Mouse (Mus musculus): ENCODE measurements at regions not wholly inside any gene's neighbourhood (a gene's known extent, or its start where the extent isn't known, plus 50 kb on each side); places are given as distances from the start of the nearest gene placed in this dataset.

GRCm38 (mm10) chr10:112863808-112864207, 65.0 kb downstream of the Atxn7l3b start:
- Histone ChIP-seq H3K36me3 (ENCODE audit: control insufficient read depth, insufficient read depth) (no peaks in the 10 kb centered on the region), H3K27me3 (ENCODE audit: control insufficient read depth, insufficient read depth, insufficient read length) (no peaks in the 10 kb centered on the region), H3ac (ENCODE audit: control insufficient read depth, insufficient read length, low read depth) (no peak overlapping the region), H3K79me2 (ENCODE audit: control insufficient read depth, insufficient read depth) (no peaks in the 10 kb centered on the region), H3K4me3 (ENCODE audit: insufficient read depth, poor library complexity, severe bottlenecking) (no peak overlapping the region), H3K79me3 (ENCODE audit: low read depth) (no peaks in the 10 kb centered on the region)
- TF ChIP-seq USF1 (IDR thresholded peaks at IDR 0.05; ENCODE audit: low read depth) (no peak), MYOG (IDR thresholded peaks at IDR 0.05; ENCODE audit: control insufficient read depth, extremely low read depth, insufficient read length) (no peak), MAX (IDR thresholded peaks at IDR 0.05) (no peak), CTCF (IDR thresholded peaks at IDR 0.05; ENCODE audit: control insufficient read depth, insufficient read depth, insufficient read length) (no peak), CEBPB (IDR thresholded peaks at IDR 0.05; ENCODE audit: low read depth) (no peak), MYOD1 (IDR thresholded peaks at IDR 0.05; ENCODE audit: control insufficient read depth, insufficient read length, low read depth) (no peak), FOSL1 (IDR thresholded peaks at IDR 0.05; ENCODE audit: insufficient read depth, low read length, poor library complexity, severe bottlenecking) (no peak)

GRCm38 (mm10) chr10:112863375-112863774, 65.4 kb downstream of the Atxn7l3b start:
- Histone ChIP-seq H3ac (ENCODE audit: control insufficient read depth, insufficient read length, low read depth) (no peak overlapping the region), H3K36me3 (ENCODE audit: control insufficient read depth, insufficient read depth) (no peaks in the 10 kb centered on the region), H3K79me2 (ENCODE audit: control insufficient read depth, insufficient read depth) (no peaks in the 10 kb centered on the region), H3K27me3 (ENCODE audit: control insufficient read depth, insufficient read depth, insufficient read length) (no peaks in the 10 kb centered on the region), H3K4me3 (ENCODE audit: insufficient read depth, poor library complexity, severe bottlenecking) (no peak overlapping the region), H3K79me3 (ENCODE audit: low read depth) (no peaks in the 10 kb centered on the region)
- TF ChIP-seq MYOG (IDR thresholded peaks at IDR 0.05; ENCODE audit: control insufficient read depth, extremely low read depth, insufficient read length) (no peak), CTCF (IDR thresholded peaks at IDR 0.05; ENCODE audit: control insufficient read depth, insufficient read depth, insufficient read length) (no peak), MAX (IDR thresholded peaks at IDR 0.05) (no peak), CEBPB (IDR thresholded peaks at IDR 0.05; ENCODE audit: low read depth) (no peak), MYOD1 (IDR thresholded peaks at IDR 0.05; ENCODE audit: control insufficient read depth, insufficient read length, low read depth) (no peak), FOSL1 (IDR thresholded peaks at IDR 0.05; ENCODE audit: insufficient read depth, low read length, poor library complexity, severe bottlenecking) (no peak), USF1 (IDR thresholded peaks at IDR 0.05; ENCODE audit: low read depth) (no peak)

GRCm38 (mm10) chr10:112851997-112852396, 76.8 kb downstream of the Atxn7l3b start:
- no peaks in the 10 kb centered on the region for H3K79me3 ChIP-seq (ENCODE audit: low read depth)
- no peak overlapping the region for H3K4me3 ChIP-seq (ENCODE audit: insufficient read depth, poor library complexity, severe bottlenecking)
- TF ChIP-seq CEBPB (IDR thresholded peaks at IDR 0.05; ENCODE audit: low read depth) = no peak
- no peak for TF ChIP-seq MYOG (IDR thresholded peaks at IDR 0.05; ENCODE audit: control insufficient read depth, extremely low read depth, insufficient read length)
- TF ChIP-seq USF1 (IDR thresholded peaks at IDR 0.05; ENCODE audit: low read depth) = no peak
- H3K79me2 ChIP-seq (ENCODE audit: control insufficient read depth, insufficient read depth) = no peaks in the 10 kb centered on the region
- H3ac ChIP-seq (ENCODE audit: control insufficient read depth, insufficient read length, low read depth) = no peak overlapping the region
- no peaks in the 10 kb centered on the region for H3K27me3 ChIP-seq (ENCODE audit: control insufficient read depth, insufficient read depth, insufficient read length)
- H3K36me3 ChIP-seq (ENCODE audit: control insufficient read depth, insufficient read depth) = no peaks in the 10 kb centered on the region

- Histone ChIP-seq H3ac (ENCODE audit: control insufficient read depth, insufficient read length, low read depth) (no peak overlapping the region), H3K36me3 (ENCODE audit: control insufficient read depth, insufficient read depth) (no peaks in the 10 kb centered on the region), H3K4me3 (ENCODE audit: insufficient read depth, poor library complexity, severe bottlenecking) (no peak overlapping the region), H3K27me3 (ENCODE audit: control insufficient read depth, insufficient read depth, insufficient read length) (no peaks in the 10 kb centered on the region), H3K79me3 (ENCODE audit: low read depth) (no peaks in the 10 kb centered on the region), H3K79me2 (ENCODE audit: control insufficient read depth, insufficient read depth) (no peaks in the 10 kb centered on the region)
- no peak for TF ChIP-seq CTCF (IDR thresholded peaks at IDR 0.05; ENCODE audit: control insufficient read depth, insufficient read depth, insufficient read length)
Observed at GRCm38 (mm10) chr10:112846225-112846624, 82.6 kb downstream of the Atxn7l3b start.

GRCm38 (mm10) chr10:112837400-112838035, 91.3 kb downstream of the Atxn7l3b start:
- H3K4me3 ChIP-seq (ENCODE audit: insufficient read depth, poor library complexity, severe bottlenecking) = no peak overlapping the region
- no peak overlapping the region for H3ac ChIP-seq (ENCODE audit: control insufficient read depth, insufficient read length, low read depth)
- no peaks in the 10 kb centered on the region for H3K79me3 ChIP-seq (ENCODE audit: low read depth)
- H3K36me3 ChIP-seq (ENCODE audit: control insufficient read depth, insufficient read depth) = no peaks in the 10 kb centered on the region
- no peaks in the 10 kb centered on the region for H3K79me2 ChIP-seq (ENCODE audit: control insufficient read depth, insufficient read depth)
- H3K27me3 ChIP-seq (ENCODE audit: control insufficient read depth, insufficient read depth, insufficient read length) = no peaks in the 10 kb centered on the region
- TF ChIP-seq CEBPB (IDR thresholded peaks at IDR 0.05; ENCODE audit: low read depth) = no peak
- TF ChIP-seq FOSL1 (IDR thresholded peaks at IDR 0.05; ENCODE audit: insufficient read depth, low read length, poor library complexity, severe bottlenecking) = no peak
- no peak for TF ChIP-seq USF1 (IDR thresholded peaks at IDR 0.05; ENCODE audit: low read depth)
- no peak for TF ChIP-seq MYOG (IDR thresholded peaks at IDR 0.05; ENCODE audit: control insufficient read depth, extremely low read depth, insufficient read length)
- TF ChIP-seq MYOD1 (IDR thresholded peaks at IDR 0.05; ENCODE audit: control insufficient read depth, insufficient read length, low read depth) = no peak
- TF ChIP-seq CTCF (IDR thresholded peaks at IDR 0.05; ENCODE audit: control insufficient read depth, insufficient read depth, insufficient read length) = no peak
- no peak for TF ChIP-seq MAX (IDR thresholded peaks at IDR 0.05)

- H3K4me3 ChIP-seq (ENCODE audit: insufficient read depth, poor library complexity, severe bottlenecking) = no peak overlapping the region
- TF ChIP-seq CTCF (IDR thresholded peaks at IDR 0.05; ENCODE audit: control insufficient read depth, insufficient read depth, insufficient read length) (no peak), CEBPB (IDR thresholded peaks at IDR 0.05; ENCODE audit: low read depth) (no peak), MYOD1 (IDR thresholded peaks at IDR 0.05; ENCODE audit: control insufficient read depth, insufficient read length, low read depth) (no peak), MYOG (IDR thresholded peaks at IDR 0.05; ENCODE audit: control insufficient read depth, extremely low read depth, insufficient read length) (no peak), MAX (IDR thresholded peaks at IDR 0.05) (no peak), USF1 (IDR thresholded peaks at IDR 0.05; ENCODE audit: low read depth) (no peak), FOSL1 (IDR thresholded peaks at IDR 0.05; ENCODE audit: insufficient read depth, low read length, poor library complexity, severe bottlenecking) (no peak)
- no peak overlapping the region for H3ac ChIP-seq (ENCODE audit: control insufficient read depth, insufficient read length, low read depth)
- no peaks in the 10 kb centered on the region for H3K27me3 ChIP-seq (ENCODE audit: control insufficient read depth, insufficient read depth, insufficient read length)
- H3K79me3 ChIP-seq (ENCODE audit: low read depth) = no peaks in the 10 kb centered on the region
- H3K36me3 ChIP-seq (ENCODE audit: control insufficient read depth, insufficient read depth) = no peaks in the 10 kb centered on the region
- no peaks in the 10 kb centered on the region for H3K79me2 ChIP-seq (ENCODE audit: control insufficient read depth, insufficient read depth)
Observed at GRCm38 (mm10) chr10:112835970-112836369, 92.8 kb downstream of the Atxn7l3b start.

Measured in C2C12 (cell line).